Mouse (Mus musculus): ENCODE data around the gene Plk5. TPM values are rescaled to one million over a fixed set of nuclear protein-coding genes. Genes with fewer than 3 reads are reported as not detected.
A peak's percentile ranks its signal among the peaks of the same experiment; 100 is the strongest.

The Plk5 gene
- polyA plus RNA-seq, 1 experiment from 2014 or later, result 0.16 TPM

- DNase-seq (ENCODE audit: low spot score), result no peak
- H3K9me3 ChIP-seq, result no peaks in the 10 kb centered on the region; the same call in 1 of the 2 replicates
- H3K4me1 ChIP-seq, result peaks cover 40% of the 10 kb centered on the region
- H3K4me3 ChIP-seq, result peak overlapping the region; percentile 89
- H3K27me3 ChIP-seq (ENCODE audit: insufficient read depth, poor library complexity, severe bottlenecking), result no peaks in the 10 kb centered on the region
- 12% methylated on average over 17 of the region's 17 CpGs for WGBS
- peaks cover 64% of the 10 kb centered on the region for H3K36me3 ChIP-seq
- peak overlapping the region; percentile 99 for H3K27ac ChIP-seq
Measured at GRCm38 (mm10) chr10:80399973-80400703, 43.9 kb downstream of the Plk5 start.

GRCm38 (mm10) chr10:80400704-80401161 is 44.5 kb downstream of the Plk5 start:
- no peak for DNase-seq (ENCODE audit: low spot score)
- H3K27ac ChIP-seq, result peak overlapping the region; percentile 99
- H3K9me3 ChIP-seq, result no peaks in the 10 kb centered on the region; the same call in 1 of the 2 replicates
- H3K27me3 ChIP-seq (ENCODE audit: insufficient read depth, poor library complexity, severe bottlenecking), result no peaks in the 10 kb centered on the region
- H3K36me3 ChIP-seq, result peaks cover 61% of the 10 kb centered on the region
- H3K4me3 ChIP-seq, result peak overlapping the region; percentile 89
- WGBS, result 74% methylated on average over 4 of the region's 4 CpGs
- H3K4me1 ChIP-seq, result peaks cover 46% of the 10 kb centered on the region

GRCm38 (mm10) chr10:80403044-80403692 is 46.9 kb downstream of the Plk5 start:
- Histone ChIP-seq H3K9me3 (no peaks in the 10 kb centered on the region; the same call in 1 of the 2 replicates), H3K27me3 (ENCODE audit: insufficient read depth, poor library complexity, severe bottlenecking) (no peaks in the 10 kb centered on the region), H3K4me1 (peaks cover 47% of the 10 kb centered on the region), H3K36me3 (peaks cover 41% of the 10 kb centered on the region), H3K27ac (no peak overlapping the region), H3K4me3 (peak overlapping the region; percentile 8; the same call in 1 of the 2 replicates)
- DNase-seq (ENCODE audit: low spot score), result no peak
- 94% methylated on average over 4 of the region's 4 CpGs for WGBS

- Histone ChIP-seq H3K36me3 (peaks cover 60% of the 10 kb centered on the region), H3K4me1 (peaks cover 35% of the 10 kb centered on the region), H3K4me3 (peak overlapping the region; percentile 83), H3K27me3 (ENCODE audit: insufficient read depth, poor library complexity, severe bottlenecking) (no peaks in the 10 kb centered on the region), H3K9me3 (no peaks in the 10 kb centered on the region; the same call in 1 of the 2 replicates), H3K27ac (peak overlapping the region; percentile 90)
- 55% methylated on average over 10 of the region's 10 CpGs for WGBS
- DNase-seq (ENCODE audit: low spot score), result no peak
Measured at GRCm38 (mm10) chr10:80405481-80406173, 49.4 kb downstream of the Plk5 start.

GRCm38 (mm10) chr10:80406684-80407501 is 50.6 kb downstream of the Plk5 start, which contains the start of gene Uqcr11:
Gene Uqcr11 (minus strand): TSS chr10:80406830.
- H3K36me3 ChIP-seq, result peaks cover 66% of the 10 kb centered on the region
- peak; percentile 96 for DNase-seq (ENCODE audit: low spot score)
- H3K9me3 ChIP-seq, result no peaks in the 10 kb centered on the region; the same call in 1 of the 2 replicates
- 2% methylated on average over 27 of the region's 27 CpGs for WGBS
- no peaks in the 10 kb centered on the region for H3K27me3 ChIP-seq (ENCODE audit: insufficient read depth, poor library complexity, severe bottlenecking)
- peak within 1 kb of the TSS; percentile 90 for H3K27ac ChIP-seq
- peaks cover 28% of the 10 kb centered on the region for H3K4me1 ChIP-seq
- H3K4me3 ChIP-seq, result peak within 1 kb of the TSS; percentile 83

GRCm38 (mm10) chr10:80407924-80408323 is 51.7 kb downstream of the Plk5 start:
- 45% methylated on average over 4 of the region's 4 CpGs for WGBS
- H3K9me3 ChIP-seq, result no peaks in the 10 kb centered on the region; the same call in 1 of the 2 replicates
- peaks cover 28% of the 10 kb centered on the region for H3K4me1 ChIP-seq
- DNase-seq (ENCODE audit: low spot score), result no peak
- H3K27me3 ChIP-seq (ENCODE audit: insufficient read depth, poor library complexity, severe bottlenecking), result no peaks in the 10 kb centered on the region
- peaks cover 67% of the 10 kb centered on the region for H3K36me3 ChIP-seq
- peak overlapping the region; percentile 83; the same call in 1 of the 2 replicates for H3K4me3 ChIP-seq
- H3K27ac ChIP-seq, result no peak overlapping the region; the same call in 1 of the 2 replicates

- Histone ChIP-seq H3K4me1 (peaks cover 6% of the 10 kb centered on the region; the same call in 1 of the 2 replicates), H3K4me3 (no peak overlapping the region), H3K9me3 (no peaks in the 10 kb centered on the region), H3K36me3 (peaks cover 92% of the 10 kb centered on the region), H3K27me3 (ENCODE audit: insufficient read depth, poor library complexity, severe bottlenecking) (no peaks in the 10 kb centered on the region), H3K27ac (peak overlapping the region; percentile 37; the same call in 1 of the 2 replicates)
- WGBS, result 91% methylated on average over 44 of the region's 44 CpGs
- DNase-seq (ENCODE audit: low spot score), result no peak
Measured at GRCm38 (mm10) chr10:80412656-80413541, 56.6 kb downstream of the Plk5 start.

Small RNAs within 50 kb of the gene (microRNA-seq; reads per million reads assigned to microRNA genes)
- not detected for gene Gm22721

Other genes with a start within 250 kb of the Plk5 start
- gene Stk11, start 240.7 kb upstream of the Plk5 start, polyA plus RNA-seq (2016; fragmentation: Nextera tagmentation; extraction: Ambion mirVana), result 12.4 and 17.8 TPM in 2 replicates
- gene Atp5d, start 217.8 kb upstream of the Plk5 start, polyA plus RNA-seq (2016; fragmentation: Nextera tagmentation; extraction: Ambion mirVana), result 689 and 872 TPM in 2 replicates
- gene Cbarp, start 215.6 kb upstream of the Plk5 start, polyA plus RNA-seq (2016; fragmentation: Nextera tagmentation; extraction: Ambion mirVana), result 2.0 and 4.0 TPM in 2 replicates
- 16.1 and 24.4 TPM in 2 replicates for gene Midn, start 208.2 kb upstream of the Plk5 start, polyA plus RNA-seq (2016; fragmentation: Nextera tagmentation; extraction: Ambion mirVana)
- gene Cirbp, start 190.5 kb upstream of the Plk5 start, polyA plus RNA-seq (2016; fragmentation: Nextera tagmentation; extraction: Ambion mirVana), result 85.7 and 98.0 TPM in 2 replicates
- gene 1600002K03Rik, start 183.5 kb upstream of the Plk5 start, polyA plus RNA-seq (2016; fragmentation: Nextera tagmentation; extraction: Ambion mirVana), result 11.7 and 13.9 TPM in 2 replicates
- gene Efna2, start 177.0 kb upstream of the Plk5 start, polyA plus RNA-seq (2016; fragmentation: Nextera tagmentation; extraction: Ambion mirVana), result 14.9 and 20.6 TPM in 2 replicates
- gene Mum1, start 130.0 kb upstream of the Plk5 start, polyA plus RNA-seq (2016; fragmentation: Nextera tagmentation; extraction: Ambion mirVana), result 56.4 and 76.5 TPM in 2 replicates
- gene Ndufs7, start 107.3 kb upstream of the Plk5 start, polyA plus RNA-seq (2016; fragmentation: Nextera tagmentation; extraction: Ambion mirVana), result 432 and 538 TPM in 2 replicates
- gene Gamt, start 95.4 kb upstream of the Plk5 start, polyA plus RNA-seq (2016; fragmentation: Nextera tagmentation; extraction: Ambion mirVana), result 61.2 and 72.0 TPM in 2 replicates
- gene Dazap1, start 95.0 kb upstream of the Plk5 start, polyA plus RNA-seq (2016; fragmentation: Nextera tagmentation; extraction: Ambion mirVana), result 40.2 and 58.0 TPM in 2 replicates
- 774 and 882 TPM in 2 replicates for gene Rps15, start 64.0 kb upstream of the Plk5 start, polyA plus RNA-seq (2016; fragmentation: Nextera tagmentation; extraction: Ambion mirVana)
- gene Apc2, start 60.5 kb upstream of the Plk5 start, polyA plus RNA-seq (2016; fragmentation: Nextera tagmentation; extraction: Ambion mirVana), result 0.74 and 0.78 TPM in 2 replicates
- 41.3 and 46.8 TPM in 2 replicates for gene 2310011J03Rik, start 35.9 kb upstream of the Plk5 start, polyA plus RNA-seq (2016; fragmentation: Nextera tagmentation; extraction: Ambion mirVana)
- 1.6 and 4.0 TPM in 2 replicates for gene Pcsk4, start 27.0 kb upstream of the Plk5 start, polyA plus RNA-seq (2016; fragmentation: Nextera tagmentation; extraction: Ambion mirVana)
- 7.1 and 18.3 TPM in 2 replicates for gene Reep6, start 26.5 kb upstream of the Plk5 start, polyA plus RNA-seq (2016; fragmentation: Nextera tagmentation; extraction: Ambion mirVana)
- gene Adamtsl5, start 8.0 kb upstream of the Plk5 start, polyA plus RNA-seq (2016; fragmentation: Nextera tagmentation; extraction: Ambion mirVana), result 1.3 and 1.9 TPM in 2 replicates
- gene Mex3d, start 31.2 kb downstream of the Plk5 start, polyA plus RNA-seq (2016; fragmentation: Nextera tagmentation; extraction: Ambion mirVana), result 2.1 and 5.0 TPM in 2 replicates
- gene Mbd3, start 43.1 kb downstream of the Plk5 start, polyA plus RNA-seq (2016; fragmentation: Nextera tagmentation; extraction: Ambion mirVana), result 237 and 315 TPM in 2 replicates
- 973 and 1,195 TPM in 2 replicates for gene Uqcr11, start 50.4 kb downstream of the Plk5 start, polyA plus RNA-seq (2016; fragmentation: Nextera tagmentation; extraction: Ambion mirVana)
- 80.6 and 140 TPM in 2 replicates for gene Tcf3, start 77.2 kb downstream of the Plk5 start, polyA plus RNA-seq (2016; fragmentation: Nextera tagmentation; extraction: Ambion mirVana)
- gene Onecut3, start 138.4 kb downstream of the Plk5 start, polyA plus RNA-seq (2016; fragmentation: Nextera tagmentation; extraction: Ambion mirVana), result 0.44 TPM in 1 of 2 replicates, not detected in the other
- gene Atp8b3, start 182.7 kb downstream of the Plk5 start, polyA plus RNA-seq (2016; fragmentation: Nextera tagmentation; extraction: Ambion mirVana), result 0.31 and 0.32 TPM in 2 replicates
- 25.1 and 26.9 TPM in 2 replicates for gene Rexo1, start 205.1 kb downstream of the Plk5 start, polyA plus RNA-seq (2016; fragmentation: Nextera tagmentation; extraction: Ambion mirVana)
- gene Klf16, start 220.9 kb downstream of the Plk5 start, polyA plus RNA-seq (2016; fragmentation: Nextera tagmentation; extraction: Ambion mirVana), result 7.9 and 8.1 TPM in 2 replicates
- 94.1 and 120 TPM in 2 replicates for gene Abhd17a, start 233.9 kb downstream of the Plk5 start, polyA plus RNA-seq (2016; fragmentation: Nextera tagmentation; extraction: Ambion mirVana)
- gene Scamp4, start 246.4 kb downstream of the Plk5 start, polyA plus RNA-seq (2016; fragmentation: Nextera tagmentation; extraction: Ambion mirVana), result 97.4 and 97.9 TPM in 2 replicates
- gene Adat3, start 246.4 kb downstream of the Plk5 start, polyA plus RNA-seq (2016; fragmentation: Nextera tagmentation; extraction: Ambion mirVana), result 5.8 and 9.3 TPM in 2 replicates
- gene Gm49322, start 249.6 kb downstream of the Plk5 start, polyA plus RNA-seq (2016; fragmentation: Nextera tagmentation; extraction: Ambion mirVana), result 3.1 and 3.5 TPM in 2 replicates

All from heart, embryonic 10.5 days (tissue).